Mouse (Mus musculus) cerebellum, adult 2 months (tissue): ENCODE measurements at regions not wholly inside any gene's neighbourhood (a gene's known extent, or its start where the extent isn't known, plus 50 kb on each side); places are given as distances from the start of the nearest gene placed in this dataset.
A peak's percentile ranks its signal among the peaks of the same experiment; 100 is the strongest.

Experiments
- DNase-seq, 2 experiments: peaks; one replicate each; pipeline ENCODE4 v3.0.0; 2021
- H3K27ac ChIP-seq: fragments of 200-500 bp; 2 replicates; pipeline ENCODE4 v1.5.1; 2012; ENCODE audit warnings: low read length, control low read depth, inconsistent platforms; ENCODE audit not compliant: insufficient read depth
- H3K27me3 ChIP-seq: fragments of 200-500 bp; 2 replicates; pipeline ENCODE4 v1.6.1; 2012; ENCODE audit warnings: inconsistent platforms, mild to moderate bottlenecking, low read length, moderate library complexity; ENCODE audit not compliant: control insufficient read depth, insufficient read depth
- H3K4me1 ChIP-seq: fragments of 200-500 bp; 2 replicates; pipeline ENCODE4 v1.6.1; 2011; ENCODE audit warnings: low read length; ENCODE audit not compliant: control insufficient read depth, insufficient read depth
- H3K4me3 ChIP-seq: fragments of 200-500 bp; replicated peaks from 2 replicates; pipeline ENCODE3; 2011; ENCODE audit warnings: mild to moderate bottlenecking, low read depth, low read length, control low read depth; ENCODE audit not compliant: insufficient read depth
- CTCF ChIP-seq: fragments of 200-500 bp; IDR thresholded peaks from 2 replicates; pipeline ENCODE4 v1.5.1; 2011; ENCODE audit warnings: low read depth, mild to moderate bottlenecking, control low read depth, low read length, moderate library complexity, borderline replicate concordance; ENCODE audit not compliant: insufficient read depth
- POLR2A ChIP-seq: fragments of 200-500 bp; IDR thresholded peaks from 2 replicates; pipeline ENCODE4 v1.6.1; 2011; ENCODE audit warnings: low read length, control low read depth, borderline replicate concordance; ENCODE audit not compliant: insufficient read depth
- WGBS: fragments of 180-500 bp; shearing (Covaris S2); methylation state at CpG from one replicate; pipeline ENCODE4 v1.1.7; 2018; 5-methylcytosine and 5-hydroxymethylcytosine counted together

GRCm38 (mm10) chr14:55301996-55302395 lies 80.2 kb downstream of the Dhrs2 start:
- no peak overlapping the region for H3K4me3 ChIP-seq
- no peaks in the 10 kb centered on the region for H3K4me1 ChIP-seq
- H3K27me3 ChIP-seq: no peaks in the 10 kb centered on the region
- WGBS: 37% methylated on average over 2 of the region's 2 CpGs
- TF ChIP-seq POLR2A: no peak
- TF ChIP-seq CTCF: no peak
- no peak for DNase-seq
- H3K27ac ChIP-seq: no peak overlapping the region

- no peak overlapping the region for H3K27ac ChIP-seq
- H3K27me3 ChIP-seq: no peaks in the 10 kb centered on the region
- WGBS: 52% methylated on average over 6 of the region's 6 CpGs
- no peak for DNase-seq
- TF ChIP-seq CTCF: no peak
- no peak overlapping the region for H3K4me3 ChIP-seq
- 0 out of 2 replicates have a peak, but pooled peaks cover 3% of the 10 kb centered on the region for H3K4me1 ChIP-seq
These were observed 91.8 kb downstream of the Dhrs2 start for GRCm38 (mm10) chr14:55313615-55314014.

- H3K4me1 ChIP-seq: no peaks in the 10 kb centered on the region
- no peak overlapping the region for H3K4me3 ChIP-seq
- no peaks in the 10 kb centered on the region for H3K27me3 ChIP-seq
- no peak for DNase-seq
- TF ChIP-seq POLR2A (no peak), CTCF (no peak)
- no peak overlapping the region for H3K27ac ChIP-seq
These were observed 102.1 kb downstream of the Dhrs2 start for GRCm38 (mm10) chr14:55323897-55324296.

- H3K27ac ChIP-seq: no peak overlapping the region
- DNase-seq: no peak
- no peaks in the 10 kb centered on the region for H3K4me1 ChIP-seq
- WGBS: 57% methylated on average over 3 of the region's 3 CpGs
- no peak overlapping the region for H3K4me3 ChIP-seq
- TF ChIP-seq POLR2A (no peak), CTCF (no peak)
- no peaks in the 10 kb centered on the region for H3K27me3 ChIP-seq
These were observed 102.5 kb downstream of the Dhrs2 start for GRCm38 (mm10) chr14:55324335-55324734.

DNA sequence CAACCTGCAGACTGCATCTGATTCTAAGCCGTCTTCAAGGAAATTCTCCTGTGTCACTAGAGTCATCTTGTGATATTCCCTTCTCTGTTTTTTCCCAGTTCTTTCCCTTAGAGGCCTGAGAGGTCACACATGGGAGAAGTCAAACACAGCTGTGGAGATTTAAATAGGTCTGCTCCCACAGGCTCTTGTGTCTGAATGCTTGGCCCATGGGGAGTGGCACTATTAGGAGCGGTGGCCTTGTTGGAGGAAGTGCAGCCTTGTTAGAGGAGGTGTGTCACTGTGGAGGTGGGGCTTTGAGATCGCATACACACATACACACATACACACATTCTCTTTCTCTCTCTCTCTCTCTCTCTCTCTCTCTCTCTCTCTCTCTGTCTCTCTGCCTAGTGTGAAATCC lies 112.0 kb downstream of the Dhrs2 start:
- TF ChIP-seq POLR2A (no peak), CTCF (no peak)
- peaks cover 6% of the 10 kb centered on the region for H3K4me1 ChIP-seq
- DNase-seq: no peak
- no peak overlapping the region for H3K4me3 ChIP-seq
- H3K27me3 ChIP-seq: no peaks in the 10 kb centered on the region
- H3K27ac ChIP-seq: no peak overlapping the region
- WGBS: 92% methylated on average over 3 of the region's 3 CpGs

GRCm38 (mm10) chr14:55334305-55334704 lies 112.5 kb downstream of the Dhrs2 start:
- Histone ChIP-seq H3K4me3 (no peak overlapping the region), H3K27ac (no peak overlapping the region), H3K27me3 (no peaks in the 10 kb centered on the region), H3K4me1 (peaks cover 6% of the 10 kb centered on the region)
- TF ChIP-seq CTCF (no peak), POLR2A (no peak)
- DNase-seq: no peak
- 97% methylated on average over 7 of the region's 7 CpGs for WGBS

DNA sequence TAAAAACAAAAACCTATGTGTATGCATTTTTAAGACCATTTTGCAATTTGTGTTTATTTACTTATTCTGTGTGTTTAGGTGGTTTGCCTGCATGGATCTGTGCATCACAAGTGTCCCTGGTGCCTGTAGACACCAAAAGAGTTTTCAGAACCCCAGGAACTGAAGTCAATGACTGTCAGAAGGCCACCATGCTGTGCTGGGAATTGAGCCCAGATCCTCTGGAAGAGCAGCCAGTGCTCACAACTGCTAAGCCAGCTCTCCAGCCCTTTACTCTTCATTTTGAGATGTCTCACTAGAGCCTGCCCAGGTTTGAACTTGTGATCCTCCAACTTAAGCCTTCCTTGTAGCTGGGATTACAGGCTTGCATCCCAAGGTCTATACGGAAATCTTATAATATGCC lies 113.8 kb downstream of the Dhrs2 start:
- Histone ChIP-seq H3K27me3 (no peaks in the 10 kb centered on the region), H3K4me3 (no peak overlapping the region), H3K27ac (no peak overlapping the region), H3K4me1 (peaks cover 6% of the 10 kb centered on the region)
- TF ChIP-seq POLR2A: no peak
- no peak for TF ChIP-seq CTCF
- WGBS: 79% methylated on average over 1 of the region's 1 CpGs
- peak in 1 of 2 experiments; percentile 47 for DNase-seq

- no peak for TF ChIP-seq POLR2A
- no peak for TF ChIP-seq CTCF
- no peak overlapping the region for H3K4me3 ChIP-seq
- H3K27me3 ChIP-seq: no peaks in the 10 kb centered on the region
- WGBS: 63% methylated on average over 5 of the region's 5 CpGs
- no peak for DNase-seq
- peaks cover 6% of the 10 kb centered on the region for H3K4me1 ChIP-seq
- no peak overlapping the region for H3K27ac ChIP-seq
These were observed 114.8 kb downstream of the Dhrs2 start for GRCm38 (mm10) chr14:55336451-55337195.

- TF ChIP-seq CTCF: no peak
- no peak for TF ChIP-seq POLR2A
- Histone ChIP-seq H3K27me3 (no peaks in the 10 kb centered on the region), H3K4me3 (no peak overlapping the region), H3K4me1 (peaks cover 6% of the 10 kb centered on the region), H3K27ac (peak overlapping the region; percentile 96)
- WGBS: 27% methylated on average over 9 of the region's 9 CpGs
- DNase-seq: peak; percentile 49 to 62
These were observed 116.2 kb downstream of the Dhrs2 start for GRCm38 (mm10) chr14:55338010-55338409.
